Mouse (Mus musculus) cerebellum, adult 2 months (tissue): ENCODE data around the gene Pou4f2.

Experiments used
- CTCF ChIP-seq: fragments of 200-500 bp; IDR thresholded peaks from 2 replicates; pipeline ENCODE4 v1.5.1; 2011; ENCODE audit warnings: low read depth, mild to moderate bottlenecking, control low read depth, low read length, moderate library complexity, borderline replicate concordance; ENCODE audit not compliant: insufficient read depth
- POLR2A ChIP-seq: fragments of 200-500 bp; IDR thresholded peaks from 2 replicates; pipeline ENCODE4 v1.6.1; 2011; ENCODE audit warnings: low read length, control low read depth, borderline replicate concordance; ENCODE audit not compliant: insufficient read depth

GRCm38 (mm10) chr8:78477051-78477829, 40.8 kb upstream of the Pou4f2 start:
- no peak for TF ChIP-seq CTCF
- TF ChIP-seq POLR2A, result no peak
